Comparison of ENCODE assay signal across 23 mouse cellular contexts in the genomic region with DNA sequence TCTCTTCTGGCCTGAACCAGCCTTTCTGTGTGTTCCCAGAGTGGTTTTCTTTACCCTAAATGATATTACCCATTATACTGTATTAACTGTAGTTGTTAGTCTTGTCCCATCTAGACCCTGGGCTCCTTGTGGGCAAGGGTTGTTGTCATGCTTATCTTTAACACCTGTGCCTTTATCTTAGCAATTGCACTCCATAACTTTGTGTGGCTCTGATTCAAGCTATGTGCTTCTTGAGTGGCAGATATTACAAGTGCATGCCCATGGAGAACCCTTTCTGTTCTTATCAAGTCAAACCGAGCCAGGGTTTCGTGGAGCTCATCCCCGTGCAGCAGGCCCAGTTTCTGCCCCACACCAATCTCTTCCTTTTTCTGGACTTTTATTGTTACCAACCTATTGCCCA. TPM values are rescaled to one million over a fixed set of nuclear protein-coding genes. Genes with fewer than 3 reads are reported as not detected.
DNase-seq lines count a peak whose midpoint lies in the region; ATAC-seq and TF ChIP-seq lines count a peak whose summit lies in the region.
"Had no signal": no experiment of that assay in that cellular context is flagged by ENCODE, and none has a peak within 500 bp of the region (broad histone marks: within the 10 kb centered on the region; RNA-seq: fewer than 3 reads in every experiment).

No protein-coding gene starts in this region.

- no peak overlapping the region for H3K4me2 ChIP-seq in liver, embryonic 13.5 days
- H3K4me2 ChIP-seq in liver, embryonic 16.5 days (ENCODE audit: low read depth, low read length): no peak overlapping the region
- H3K4me2 ChIP-seq: embryonic facial prominence, embryonic 12.5 days; embryonic facial prominence, embryonic 15.5 days; forebrain, embryonic 15.5 days; heart, embryonic 11.5 days; hindbrain, embryonic 12.5 days; hindbrain, embryonic 15.5 days had no signal

- no peak overlapping the region for H3K27ac ChIP-seq in MEL (ENCODE audit: control insufficient read depth, low read depth, low read length)
- no peak overlapping the region for H3K27ac ChIP-seq in liver, embryonic 13.5 days
- H3K27ac ChIP-seq in liver, embryonic 16.5 days (ENCODE audit: low read length): no peak overlapping the region
- H3K27ac ChIP-seq: embryonic facial prominence, embryonic 12.5 days; embryonic facial prominence, embryonic 15.5 days; forebrain, embryonic 15.5 days; heart, adult 2 months; hindbrain, embryonic 12.5 days; hindbrain, embryonic 15.5 days had no signal

- no peaks in the 10 kb centered on the region for H3K4me1 ChIP-seq in MEL (ENCODE audit: control insufficient read depth in 1 of 2, insufficient read depth in 2 of 2, low read length in 2 of 2)
- H3K4me1 ChIP-seq in liver, embryonic 13.5 days (replicated peaks): peaks cover 9% of the 10 kb centered on the region; the same call in 1 of the 2 replicates
- peaks cover 3% of the 10 kb centered on the region; the same call in 1 of the 2 replicates for H3K4me1 ChIP-seq in liver, embryonic 16.5 days (ENCODE audit: control insufficient read depth, low read depth, low read length)
- H3K4me1 ChIP-seq: embryonic facial prominence, embryonic 12.5 days; embryonic facial prominence, embryonic 15.5 days; forebrain, embryonic 15.5 days; hindbrain, embryonic 12.5 days; hindbrain, embryonic 15.5 days had no signal

- no peak overlapping the region for H3K9ac ChIP-seq in MEL (ENCODE audit: control insufficient read depth, low read depth, low read length, poor library complexity, severe bottlenecking)
- no peak overlapping the region for H3K9ac ChIP-seq in liver, embryonic 13.5 days
- H3K9ac ChIP-seq in liver, embryonic 16.5 days (ENCODE audit: low read depth, low read length): no peak overlapping the region
- H3K9ac ChIP-seq: embryonic facial prominence, embryonic 12.5 days; embryonic facial prominence, embryonic 15.5 days; forebrain, embryonic 15.5 days; hindbrain, embryonic 12.5 days; hindbrain, embryonic 15.5 days had no signal

- WGBS in liver, embryonic 13.5 days (ENCODE audit: insufficient replicate concordance): 44% methylated on average over 3 of the region's 3 CpGs
- 32% methylated on average over 3 of the region's 3 CpGs for WGBS in liver, embryonic 16.5 days (ENCODE audit: insufficient replicate concordance)

- H3K4me3 ChIP-seq in MEL (ENCODE audit: control insufficient read depth in 1 of 2, insufficient read depth in 1 of 2, low read depth in 2 of 2, low read length in 2 of 2): no peak overlapping the region
- H3K4me3 ChIP-seq in liver, embryonic 13.5 days (replicated peaks): no peak overlapping the region
- H3K4me3 ChIP-seq in liver, embryonic 16.5 days (ENCODE audit: low read depth, low read length): no peak overlapping the region
- H3K4me3 ChIP-seq: embryonic facial prominence, embryonic 12.5 days; embryonic facial prominence, embryonic 15.5 days; forebrain, embryonic 15.5 days; heart, adult 2 months; hindbrain, embryonic 12.5 days; hindbrain, embryonic 15.5 days had no signal

- TF ChIP-seq EP300 in MEL (IDR thresholded peaks at IDR 0.05; ENCODE audit: low read depth in 1 of 2, low read length in 2 of 2): peak; percentile 48 to 65; a peak in 3 of 4 replicates

- H3K27me3 ChIP-seq in MEL (ENCODE audit: control insufficient read depth in 1 of 2, insufficient read depth in 2 of 2, low read length in 2 of 2): no peaks in the 10 kb centered on the region
- H3K27me3 ChIP-seq in liver, embryonic 13.5 days: no peaks in the 10 kb centered on the region
- no peaks in the 10 kb centered on the region for H3K27me3 ChIP-seq in liver, embryonic 16.5 days (ENCODE audit: control insufficient read depth, insufficient read depth, low read depth, low read length)
- H3K27me3 ChIP-seq: embryonic facial prominence, embryonic 12.5 days; embryonic facial prominence, embryonic 15.5 days; forebrain, embryonic 15.5 days; hindbrain, embryonic 12.5 days; hindbrain, embryonic 15.5 days; Patski had no signal

- peak; percentile 77 for ATAC-seq in liver, embryonic 13.5 days (ENCODE audit: low read depth)
- peak; percentile 43 for ATAC-seq in liver, embryonic 16.5 days (ENCODE audit: low read depth)
- ATAC-seq in megakaryocyte-erythroid progenitor cell, adult 5-6 weeks (replicated peaks; ENCODE audit: low FRiP score, low TSS enrichment, poor library complexity, severe bottlenecking): peak; percentile 91
- ATAC-seq: CD4-positive, CD25-positive, alpha-beta regulatory T cell, adult 4 months; forebrain, embryonic 15.5 days; Patski had no signal

- peak; percentile 46 for DNase-seq in MEL (ENCODE audit: low read depth, low spot score)
- peak; percentile 4 for DNase-seq in liver, embryonic 13.5 days
- no peak for DNase-seq in heart, adult 9 months (ENCODE audit: low spot score in 2 of 2)
- DNase-seq in thymus, postnatal 25 days: no peak
- no peak for DNase-seq in thymus, postnatal 10 days (ENCODE audit: low spot score in 2 of 2)
- DNase-seq: adrenal gland, postnatal 10 days; adrenal gland, postnatal 36 days; cerebellum, adult 2 months; cerebellum, adult 9-11 months; cerebellum, postnatal 25 days; gastrocnemius, postnatal 10 days; gastrocnemius, postnatal 36 days; heart, adult 2 months had no signal

- H3K9me3 ChIP-seq in MEL (replicated peaks; ENCODE audit: insufficient read depth, low read length): no peaks in the 10 kb centered on the region
- H3K9me3 ChIP-seq in liver, embryonic 13.5 days (replicated peaks): no peaks in the 10 kb centered on the region
- H3K9me3 ChIP-seq in liver, embryonic 16.5 days (replicated peaks; ENCODE audit: control insufficient read depth, low read length): no peaks in the 10 kb centered on the region
- H3K9me3 ChIP-seq: embryonic facial prominence, embryonic 12.5 days; embryonic facial prominence, embryonic 15.5 days; forebrain, embryonic 15.5 days; hindbrain, embryonic 12.5 days; hindbrain, embryonic 15.5 days had no signal

- H3K36me3 ChIP-seq in MEL (ENCODE audit: control insufficient read depth in 1 of 2, insufficient read depth in 2 of 2, low read length in 2 of 2): peaks cover 10 to 44% of the 10 kb centered on the region in 2 experiments
- H3K36me3 ChIP-seq in liver, embryonic 13.5 days: peaks cover 52% of the 10 kb centered on the region
- H3K36me3 ChIP-seq in liver, embryonic 16.5 days (ENCODE audit: control insufficient read depth, insufficient read depth): peaks cover 3% of the 10 kb centered on the region

- peaks cover 5% of the 10 kb centered on the region for H3K79me2 ChIP-seq in MEL (ENCODE audit: control insufficient read depth, insufficient read depth, low read length, poor library complexity)

- TF ChIP-seq POLR2A in MEL (IDR thresholded peaks at IDR 0.05; ENCODE audit: control insufficient read depth in 1 of 2, insufficient read depth in 1 of 2, low read depth in 1 of 2, low read length in 2 of 2, poor library complexity in 1 of 2): no peak

- no peak for TF ChIP-seq CTCF in MEL (IDR thresholded peaks at IDR 0.05 in 2 of 3, conservative IDR thresholded peaks at IDR 0.05 in 1 of 3; ENCODE audit: control insufficient read depth in 1 of 3, insufficient read depth in 1 of 3, low read depth in 2 of 3, low read length in 3 of 3, poor library complexity in 1 of 3, severe bottlenecking in 1 of 3)

- TF ChIP-seq RAD21 in MEL (IDR thresholded peaks at IDR 0.05; ENCODE audit: low read depth, low read length): no peak

TF ChIP-seq in MEL, 35 proteins besides CTCF, POLR2A, EP300 and RAD21:
- TF ChIP-seq TCF12 (IDR thresholded peaks at IDR 0.05; ENCODE audit: low read depth, low read length): peak; percentile 76; the same call in 1 of the 2 replicates
- peak; percentile 36; the same call in 1 of the 2 replicates for TF ChIP-seq ETS1 (IDR thresholded peaks at IDR 0.05; ENCODE audit: low read depth, low read length)
- TF ChIP-seq GATA1 (IDR thresholded peaks at IDR 0.05; ENCODE audit: low read depth, low read length): peak; percentile 73
- TF ChIP-seq TAL1 (IDR thresholded peaks at IDR 0.05; ENCODE audit: low read length): peak; percentile 45
- peak; percentile 68 for TF ChIP-seq RCOR1 (IDR thresholded peaks at IDR 0.05; ENCODE audit: low read depth, low read length)
- TF ChIP-seq GABPA (IDR thresholded peaks at IDR 0.05; ENCODE audit: low read depth, low read length): no peak

RNA-seq across cellular contexts. Expression of gene Pdss1, which starts 8.6 kb away (rescaled TPM):
- 32.4 and 42.1 TPM in 2 replicates for total RNA-seq in MEL (2012; rRNA removed)
- 10 to 100 TPM in 1 of 2 experiments, not detected in 1; 35.1 TPM for polyA plus RNA-seq in MEL (2012; ENCODE audit: insufficient read depth in 1 of 2, insufficient read length in 2 of 2, low read depth in 1 of 2, low replicate concordance in 2 of 2, missing spikeins in 1 of 2)
- 19.1 and 22.8 TPM in 2 replicates for polyA plus RNA-seq in liver, embryonic 13.5 days (2015; fragmentation: Nextera tagmentation; extraction: Ambion mirVana)
- polyA plus RNA-seq in liver, embryonic 16.5 days (2015; fragmentation: Nextera tagmentation; extraction: Ambion mirVana): 10.1 and 10.6 TPM in 2 replicates
- total RNA-seq in megakaryocyte-erythroid progenitor cell, adult 5-6 weeks (2014; fragmentation: Nextera tagmentation): 38.8 and 51.6 TPM in 2 replicates
- 25.8 and 29.5 TPM in 2 replicates for total RNA-seq in megakaryocyte-erythroid progenitor cell, adult 5-6 weeks (2017)

Comparison
In these comparisons a context has a peak if more than half of its experiments do, and no peak if none do; other contexts are left out.
1. DNase-seq: peak in MEL (single experiment) and liver, embryonic 13.5 days (single experiment); none in heart, adult 9 months (0 of 2), thymus, postnatal 25 days (single experiment) and thymus, postnatal 10 days (0 of 2).
2. Peak in every context shown above with its lines, with median percentiles within 50 percentile points of each other: ATAC-seq.